Mouse (Mus musculus) fat pad, adult 2 months (tissue): ENCODE measurements around the gene Rpl36al.
"Not testable (repeated sequence)": the region's sequence is repeated elsewhere in the genome, so short reads cannot be mapped to it uniquely, and the experiment has no call there.

Source experiments
- DNase-seq: peaks from one replicate; pipeline ENCODE4 v3.0.0-alpha.2; 2011; ENCODE audit warnings: low read depth, low spot score; ENCODE audit errors: extremely low read depth

Gene Rpl36al

GRCm38 (mm10) chr12:69196444-69197377 is 12.8 kb upstream of the Rpl36al start, which contains the start of gene Gm49383:
Gm49383 (minus strand) TSS chr12:69197104.
- DNase-seq: no peak

- DNase-seq: no peak
Observed at GRCm38 (mm10) chr12:69192637-69193036, 8.8 kb upstream of the Rpl36al start.

DNA sequence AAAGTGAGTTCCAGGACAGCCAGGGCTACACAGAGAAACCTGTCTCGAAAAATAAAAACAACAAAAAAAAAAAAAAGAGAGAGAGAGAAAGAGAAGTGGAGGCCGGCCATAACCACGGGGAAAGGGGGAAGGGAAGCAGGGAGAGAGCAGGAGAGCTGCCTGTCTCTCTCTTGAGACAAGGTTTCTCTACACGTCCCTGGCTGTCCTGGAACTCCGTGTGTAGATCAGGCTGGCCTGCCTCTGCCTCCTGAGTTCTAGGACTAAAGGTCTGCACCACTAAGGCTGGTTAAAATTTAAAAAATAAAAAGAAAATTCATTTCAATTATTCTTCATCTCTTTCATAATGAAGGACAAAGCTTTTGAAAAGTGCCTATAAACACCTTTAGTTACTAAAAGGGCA is 7.5 kb upstream of the Rpl36al start:
- no peak for DNase-seq

GRCm38 (mm10) chr12:69190522-69190921 is 6.6 kb upstream of the Rpl36al start:
- no peak for DNase-seq

- DNase-seq: no peak
Observed at GRCm38 (mm10) chr12:69190074-69190473, 6.2 kb upstream of the Rpl36al start.

GRCm38 (mm10) chr12:69186811-69187471 is 3.1 kb upstream of the Rpl36al start:
- no peak for DNase-seq

- no peak for DNase-seq
Observed at GRCm38 (mm10) chr12:69185371-69185770, 1.5 kb upstream of the Rpl36al start.

DNA sequence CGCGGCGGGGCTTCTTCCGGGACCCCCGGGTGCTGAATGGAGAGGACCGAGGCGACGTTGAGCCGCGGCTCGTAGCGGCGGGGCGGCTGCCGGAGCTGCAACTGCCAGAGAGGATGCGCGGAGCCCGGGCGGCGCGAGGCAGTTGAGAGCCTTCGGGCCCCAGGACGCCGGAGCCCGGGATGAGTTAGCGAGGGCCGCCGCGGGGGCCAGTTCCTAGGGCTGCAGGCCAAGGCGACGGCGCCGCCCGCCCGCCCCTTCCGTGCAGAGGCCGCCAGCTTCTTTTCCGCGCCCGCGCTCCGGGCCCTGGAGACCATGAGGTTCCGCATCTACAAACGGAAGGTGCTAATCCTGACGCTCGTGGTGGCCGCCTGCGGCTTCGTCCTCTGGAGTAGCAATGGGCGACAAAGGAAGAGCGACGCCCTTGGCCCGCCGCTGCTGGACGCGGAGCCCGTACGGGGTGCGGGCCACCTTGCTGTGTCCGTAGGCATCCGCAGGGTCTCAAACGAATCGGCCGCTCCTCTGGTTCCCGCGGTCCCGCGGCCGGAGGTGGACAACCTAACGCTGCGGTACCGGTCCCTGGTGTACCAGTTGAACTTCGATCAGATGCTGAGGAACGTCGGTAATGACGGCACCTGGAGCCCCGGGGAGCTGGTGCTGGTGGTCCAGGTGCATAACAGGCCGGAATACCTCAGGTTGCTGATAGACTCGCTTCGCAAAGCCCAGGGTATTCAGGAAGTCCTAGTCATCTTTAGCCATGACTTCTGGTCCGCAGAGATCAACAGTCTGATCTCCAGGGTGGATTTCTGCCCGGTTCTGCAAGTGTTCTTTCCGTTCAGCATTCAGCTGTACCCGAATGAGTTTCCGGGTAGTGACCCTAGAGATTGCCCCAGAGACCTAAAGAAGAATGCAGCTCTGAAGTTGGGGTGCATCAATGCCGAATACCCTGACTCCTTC is 736 bp upstream of the Rpl36al start:
- no peak for DNase-seq

GRCm38 (mm10) chr12:69181800-69182199 is 2.1 kb downstream of the Rpl36al start:
- DNase-seq: no peak

- no peak for DNase-seq
Observed at GRCm38 (mm10) chr12:69179371-69179770, 4.5 kb downstream of the Rpl36al start.

GRCm38 (mm10) chr12:69177526-69177925 is 6.4 kb downstream of the Rpl36al start:
- DNase-seq: no peak

GRCm38 (mm10) chr12:69175975-69176374 is 7.9 kb downstream of the Rpl36al start:
- DNase-seq: no peak

DNA sequence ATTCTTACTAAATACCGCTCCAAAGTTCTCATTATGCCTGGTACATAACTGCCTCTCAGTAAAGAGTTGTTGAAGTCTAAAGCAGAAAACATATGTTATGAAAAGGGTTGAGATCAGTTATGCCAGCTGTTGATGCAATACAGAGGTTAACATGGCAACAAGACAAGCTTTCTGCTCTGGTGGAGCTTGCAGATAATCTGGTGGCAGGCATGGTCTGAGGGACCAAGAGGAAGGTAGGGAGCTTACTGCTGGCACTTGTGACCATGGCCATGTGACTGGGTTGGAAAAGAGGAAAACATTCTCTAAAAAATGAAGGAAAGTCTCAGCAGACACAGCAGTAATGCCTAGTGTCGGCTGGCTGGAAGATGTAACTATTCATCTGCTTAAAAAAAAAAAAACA is 12.6 kb downstream of the Rpl36al start:
- DNase-seq: no peak

DNA sequence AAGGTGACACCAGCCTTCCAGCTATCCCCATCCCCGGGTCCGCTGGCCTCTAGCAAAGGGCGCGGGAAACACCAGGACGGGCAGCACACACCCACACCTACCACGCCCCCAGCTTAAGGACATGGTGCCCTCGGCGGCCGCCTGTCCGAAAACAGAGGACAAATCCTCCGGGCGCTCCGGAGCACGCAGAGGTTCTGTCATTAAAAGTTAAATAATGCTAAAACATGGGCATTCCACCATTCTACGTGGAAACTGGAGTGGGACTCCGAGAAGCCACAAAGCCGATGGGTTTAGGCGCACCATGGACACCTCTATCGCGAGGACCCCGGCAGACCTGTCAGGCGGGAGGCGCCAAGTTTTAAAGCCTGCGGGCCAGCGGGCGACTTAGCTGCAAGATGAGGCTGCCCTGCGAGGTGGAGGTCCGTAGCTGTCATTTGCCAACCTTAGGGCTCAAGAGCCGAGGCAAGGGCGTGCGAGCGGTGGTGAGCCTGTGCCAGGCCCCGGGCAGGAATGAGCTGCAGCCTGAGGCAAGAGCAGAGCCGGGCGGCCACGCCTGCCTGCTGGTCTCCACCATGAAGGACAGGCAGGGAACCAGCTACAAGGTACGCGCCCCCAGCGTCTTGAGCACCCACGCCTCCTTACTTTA is 15.3 kb downstream of the Rpl36al start, which contains the start of gene Lrr1:
Gene Lrr1, plus strand, starts transcription at position 354 of the 646 bp plus-strand sequence.
- DNase-seq: no peak

DNA sequence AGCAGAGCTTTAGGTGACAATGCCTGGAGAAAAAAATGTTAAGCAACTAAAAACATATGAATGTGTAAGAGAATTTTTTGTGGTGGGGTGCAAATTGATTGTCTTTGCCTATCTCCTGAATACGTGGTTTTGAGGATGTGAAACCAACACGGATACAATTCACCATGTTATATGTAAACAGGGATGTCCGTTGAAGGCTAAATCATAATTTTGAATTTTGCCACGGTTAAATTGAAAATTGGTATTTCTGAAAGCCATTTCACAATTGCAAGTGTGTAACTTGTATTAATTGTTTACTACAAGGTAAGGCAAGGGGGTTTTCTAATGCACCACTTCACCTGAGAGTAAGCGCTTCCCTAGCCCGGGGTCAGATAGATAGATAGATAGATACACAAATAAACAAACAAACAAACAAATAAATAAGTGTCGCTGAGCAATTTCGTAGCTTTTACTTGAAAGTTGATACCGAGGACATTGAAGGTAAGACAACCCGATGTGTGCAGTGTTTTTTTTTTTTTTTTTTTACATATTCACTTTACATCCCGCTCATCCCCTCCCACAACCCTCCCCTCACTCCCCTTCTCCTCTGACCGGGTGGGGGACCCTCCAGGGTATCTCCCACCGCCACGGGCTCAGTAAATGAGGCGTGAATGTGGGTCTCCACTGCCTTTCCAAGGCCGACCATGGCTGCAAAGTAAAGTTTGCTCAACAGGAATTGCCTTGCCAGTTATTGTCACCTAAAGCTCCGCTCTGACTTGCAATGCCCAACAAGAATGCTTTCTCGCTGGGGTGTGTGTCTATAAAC is 16.0 kb downstream of the Rpl36al start:
- DNase-seq: no peak

GRCm38 (mm10) chr12:69166861-69167581 is 16.9 kb downstream of the Rpl36al start:
- not testable (repeated sequence) for DNase-seq

GRCm38 (mm10) chr12:69164904-69165303 is 19.0 kb downstream of the Rpl36al start:
- no peak for DNase-seq

- DNase-seq: not testable (repeated sequence)
Observed at GRCm38 (mm10) chr12:69163586-69163985, 20.3 kb downstream of the Rpl36al start.

- DNase-seq: not testable (repeated sequence)
Observed at GRCm38 (mm10) chr12:69160677-69161076, 23.2 kb downstream of the Rpl36al start.
